Mouse (Mus musculus) neutrophil, adult 59 days (primary cell): ENCODE measurements around the gene Akr1c18. TPM values are rescaled to one million over a fixed set of nuclear protein-coding genes. Genes with fewer than 3 reads are reported as not detected.

Source experiments
- total RNA-seq, 2 experiments: library from RNA; stranded (reverse); gene quantifications; 1 replicate in 1 of 2; 2 replicates in 1 of 2; pipeline ENCODE4 v1.2.4; 2023

Akr1c18 gene
- 1 to 10 TPM in 1 of 2 experiments, under 1 TPM in 1; 0.78 to 1.0 TPM for total RNA-seq

DNA sequence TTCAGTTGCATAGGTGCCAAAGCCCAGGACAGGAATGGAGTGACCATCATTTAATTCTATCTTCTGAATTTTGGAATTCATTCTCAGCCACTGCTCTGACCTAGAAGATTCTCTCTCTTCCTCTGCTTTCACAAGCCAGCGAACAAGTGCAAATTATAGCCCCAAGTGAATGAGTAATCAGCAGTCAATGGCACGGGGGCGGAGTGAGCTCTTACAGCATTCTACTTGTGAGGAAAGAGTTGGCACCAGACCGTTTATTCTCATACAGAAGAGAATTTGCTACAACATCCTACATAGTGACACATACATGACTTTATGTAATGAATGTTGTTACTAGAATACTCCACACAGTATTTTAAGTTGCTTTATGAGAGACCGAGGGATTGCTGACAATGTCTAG lies at the start of gene Akr1c18:
Gene Akr1c18 (minus strand): TSS at position 137 of the 400 bp plus-strand sequence.

DNA sequence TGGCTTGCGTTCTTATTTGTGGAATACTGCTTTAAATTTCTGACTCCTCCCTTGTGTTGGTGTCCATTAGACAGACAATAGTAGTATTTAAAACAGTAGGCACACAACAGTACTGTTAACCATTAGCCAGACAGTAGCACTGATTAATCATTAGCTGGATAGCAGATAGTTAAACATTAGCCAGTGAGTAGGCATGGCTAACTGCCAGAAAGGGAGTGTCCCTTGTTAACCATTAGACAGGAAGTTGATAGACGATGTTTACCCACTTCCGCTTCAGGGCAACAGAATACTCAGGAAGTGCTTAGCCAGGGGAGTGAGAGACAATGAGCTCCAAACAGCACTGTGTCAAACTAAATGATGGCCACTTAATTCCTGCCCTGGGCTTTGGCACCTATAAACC lies 40.5 kb upstream of the Akr1c18 start, which contains the start of gene Akr1c13:
Gene Akr1c13 (plus strand): TSS at position 247 of the 400 bp plus-strand sequence.

Other genes starting within 250 kb of the Akr1c18 start
- gene Net1, start 232.4 kb downstream of the Akr1c18 start, total RNA-seq = 10 to 100 TPM; 18.2 to 18.7 TPM
- gene Tubal3, start 232.4 kb downstream of the Akr1c18 start, total RNA-seq = not detected
- not detected for gene Ucn3, start 205.3 kb downstream of the Akr1c18 start, total RNA-seq
- gene Akr1c14, start 101.6 kb downstream of the Akr1c18 start, total RNA-seq = not detected
- gene Akr1c13, start 40.5 kb upstream of the Akr1c18 start, total RNA-seq = 1 to 10 TPM; 6.7 to 9.7 TPM
- gene Akr1c19, start 78.0 kb upstream of the Akr1c18 start, total RNA-seq = not detected
- not detected for gene Akr1c12, start 128.8 kb upstream of the Akr1c18 start, total RNA-seq